Mouse (Mus musculus): ENCODE results near the gene Adamtsl1.

GRCm38 (mm10) chr4:85904217-85904616 lies 390.2 kb downstream of the Adamtsl1 start:
- no peak for TF ChIP-seq MAX (IDR thresholded peaks at IDR 0.05; ENCODE audit: low read depth)
- TF ChIP-seq POLR2A (IDR thresholded peaks at IDR 0.05; ENCODE audit: insufficient read length, low read depth) = no peak

Measured in myocyte (in vitro differentiated cells).